Mouse (Mus musculus) adrenal gland, adult (tissue): Measurements from ENCODE around the gene Aff3.

Experiments used
- DNase-seq, 2 experiments: peaks; one replicate each; pipeline ENCODE4 v3.0.0; 2022 to 2023; ENCODE audit warnings: low spot score in 1 of 2; ENCODE audit not compliant: inconsistent age in 2 of 2

Aff3 gene

GRCm38 (mm10) chr1:38395194-38395681 lies 269.5 kb downstream of the Aff3 start:
- no peak for DNase-seq

GRCm38 (mm10) chr1:38394493-38394892 lies 270.3 kb downstream of the Aff3 start:
- no peak for DNase-seq

GRCm38 (mm10) chr1:38393516-38393915 lies 271.2 kb downstream of the Aff3 start:
- DNase-seq = no peak

- peak; percentile 51 to 85 for DNase-seq
Observed at GRCm38 (mm10) chr1:38392928-38393327, 271.8 kb downstream of the Aff3 start.

- DNase-seq = no peak
Observed at GRCm38 (mm10) chr1:38390886-38391249, 273.9 kb downstream of the Aff3 start.

- DNase-seq = no peak
Observed at GRCm38 (mm10) chr1:38390235-38390885, 274.4 kb downstream of the Aff3 start.

GRCm38 (mm10) chr1:38389576-38389975 lies 275.2 kb downstream of the Aff3 start:
- DNase-seq = no peak

- DNase-seq = no peak
Observed at GRCm38 (mm10) chr1:38388466-38388865, 276.3 kb downstream of the Aff3 start.

- no peak for DNase-seq
Observed at GRCm38 (mm10) chr1:38387438-38387837, 277.3 kb downstream of the Aff3 start.

- no peak for DNase-seq
Observed at GRCm38 (mm10) chr1:38384457-38385121, 280.2 kb downstream of the Aff3 start.

- DNase-seq = no peak
Observed at GRCm38 (mm10) chr1:38384010-38384409, 280.7 kb downstream of the Aff3 start.

- no peak for DNase-seq
Observed at GRCm38 (mm10) chr1:38382683-38383082, 282.1 kb downstream of the Aff3 start.

- no peak for DNase-seq
Observed at GRCm38 (mm10) chr1:38377930-38378329, 286.8 kb downstream of the Aff3 start.

GRCm38 (mm10) chr1:38369166-38369565 lies 295.6 kb downstream of the Aff3 start:
- DNase-seq = no peak

GRCm38 (mm10) chr1:38368081-38368689 lies 296.6 kb downstream of the Aff3 start:
- peak in 1 of 2 experiments; percentile 73 for DNase-seq

GRCm38 (mm10) chr1:38367404-38368080 lies 297.2 kb downstream of the Aff3 start:
- no peak for DNase-seq

- no peak for DNase-seq
Observed at GRCm38 (mm10) chr1:38363856-38364255, 300.9 kb downstream of the Aff3 start.

- no peak for DNase-seq
Observed at GRCm38 (mm10) chr1:38362275-38362674, 302.5 kb downstream of the Aff3 start.

GRCm38 (mm10) chr1:38358797-38359349 lies 305.9 kb downstream of the Aff3 start:
- no peak for DNase-seq

- DNase-seq = no peak
Observed at GRCm38 (mm10) chr1:38357933-38358796, 306.6 kb downstream of the Aff3 start.
